Mouse (Mus musculus) midbrain, embryonic 14.5 days (tissue): Measurements from ENCODE around the gene Nrxn1. TPM values are rescaled to one million over a fixed set of nuclear protein-coding genes. Genes with fewer than 3 reads are reported as not detected.

Experiments used
- ATAC-seq: fragments of 200-750 bp; cut with Nextera tagmentation; 2 replicates; pipeline ENCODE4 v1.8.0; 2017; ENCODE audit warnings: moderate number of reproducible peaks, moderate library complexity; ENCODE audit not compliant: low FRiP score, low TSS enrichment
- DNase-seq: peaks from one replicate; pipeline ENCODE4 v3.0.0-alpha.2; 2015
- H3K27ac ChIP-seq: fragments of 300-500 bp; sonication (generic); replicated peaks from 2 replicates; pipeline ENCODE4 v1.5.1; 2014; ENCODE audit warnings: mild to moderate bottlenecking, low read depth, low read length, moderate library complexity
- H3K27me3 ChIP-seq: fragments of 300-500 bp; sonication (generic); 2 replicates; pipeline ENCODE4 v1.6.1; 2014; ENCODE audit warnings: low read length, control low read depth, mixed read lengths; ENCODE audit not compliant: control insufficient read depth, insufficient read depth
- H3K36me3 ChIP-seq: fragments of 300-500 bp; sonication (generic); 2 replicates; pipeline ENCODE4 v1.6.1; 2014; ENCODE audit warnings: low read length, control low read depth; ENCODE audit not compliant: control insufficient read depth, insufficient read depth
- H3K4me1 ChIP-seq: fragments of 300-500 bp; sonication (generic); 2 replicates; pipeline ENCODE4 v1.6.1; 2014; ENCODE audit warnings: mild to moderate bottlenecking, antibody characterized with exemption, low read length, control low read depth; ENCODE audit not compliant: control insufficient read depth, insufficient read depth
- H3K4me2 ChIP-seq: fragments of 300-500 bp; sonication (generic); 2 replicates; pipeline ENCODE4 v1.6.1; 2014; ENCODE audit warnings: mild to moderate bottlenecking, low read length, moderate library complexity
- H3K4me3 ChIP-seq: fragments of 300-500 bp; sonication (generic); replicated peaks from 2 replicates; pipeline ENCODE4 v1.5.1; 2014; ENCODE audit warnings: low read depth, low read length
- H3K9ac ChIP-seq: fragments of 300-500 bp; sonication (generic); replicated peaks from 2 replicates; pipeline ENCODE4 v1.6.1; 2014; ENCODE audit warnings: mild to moderate bottlenecking, low read length, moderate library complexity
- H3K9me3 ChIP-seq: fragments of 300-500 bp; sonication (generic); 2 replicates; pipeline ENCODE4 v1.6.1; 2016; ENCODE audit warnings: low read length, control low read depth, mixed read lengths; ENCODE audit not compliant: control insufficient read depth
- WGBS: fragments of 180-500 bp; shearing (Covaris S2); extraction: QIAGEN DNeasy Blood & Tissue Kit; methylation state at CpG from one replicate; pipeline ENCODE4 v1.1.7; 2014; 5-methylcytosine and 5-hydroxymethylcytosine counted together
- polyA plus RNA-seq: library from polyadenylated mRNA; unstranded; fragments of >200 nt; fragmentation: Nextera tagmentation; extraction: Ambion mirVana; gene quantifications from 2 replicates; pipeline ENCODE4 v1.2.1, GENCODE M21; 2014

The Nrxn1 gene
- polyA plus RNA-seq, 1 experiment from 2014 or later = 171 TPM

DNA sequence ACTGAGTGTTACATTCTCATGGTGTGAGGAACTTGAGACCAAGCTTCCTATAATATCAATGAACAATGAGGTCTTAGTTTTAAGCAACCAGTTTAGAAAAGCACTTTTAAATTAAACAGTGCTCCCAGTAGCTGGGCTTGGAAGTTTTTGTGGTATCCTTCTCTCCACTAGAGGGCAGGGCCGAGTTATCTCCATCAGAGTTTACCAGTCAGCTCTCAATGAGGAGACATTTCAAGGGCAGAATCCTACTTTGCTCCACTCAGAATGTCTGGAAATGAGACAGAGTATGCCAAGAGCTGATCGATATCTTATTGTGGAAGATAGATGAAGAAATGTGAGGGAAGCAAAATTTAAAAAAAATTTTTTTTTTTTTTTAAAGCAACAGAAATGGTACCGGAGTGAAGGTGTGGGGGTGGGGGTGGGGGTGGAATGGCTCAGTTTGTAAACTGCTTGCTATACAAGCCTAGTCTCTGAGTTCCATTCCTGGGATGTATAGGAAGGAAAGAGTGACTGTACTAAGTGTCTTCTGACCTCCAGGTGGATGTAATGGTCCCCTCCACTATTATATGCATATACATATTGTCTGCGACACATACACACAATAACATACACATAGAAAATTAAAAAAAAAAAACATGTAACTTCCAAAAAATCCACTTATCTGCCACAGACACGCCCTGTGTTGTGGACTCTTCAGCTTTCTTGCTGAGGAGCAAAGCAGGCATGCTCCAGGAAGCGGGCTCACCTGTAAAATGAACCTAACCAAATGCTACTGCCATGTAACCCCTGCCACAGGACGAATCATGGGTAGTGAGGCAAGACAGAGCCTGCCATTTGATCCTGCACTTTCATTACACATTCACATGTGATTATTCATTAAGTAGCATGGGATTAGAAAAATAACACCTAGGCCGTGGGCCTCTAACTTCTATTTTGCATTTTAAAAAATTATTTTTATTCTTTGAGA, 283.4 kb downstream of the Nrxn1 start:
- ATAC-seq (peak; percentile 72), DNase-seq (peak; percentile 89)
- H3K4me1 ChIP-seq = no peaks in the 10 kb centered on the region
- H3K27me3 ChIP-seq = no peaks in the 10 kb centered on the region
- H3K27ac ChIP-seq = no peak overlapping the region
- no peak overlapping the region for H3K4me2 ChIP-seq
- H3K9me3 ChIP-seq = 0 out of 2 replicates have a peak, but pooled peaks cover 5% of the 10 kb centered on the region
- no peak overlapping the region for H3K4me3 ChIP-seq
- WGBS = 62% methylated on average over 8 of the region's 8 CpGs
- H3K36me3 ChIP-seq = no peaks in the 10 kb centered on the region
- no peak overlapping the region for H3K9ac ChIP-seq

DNA sequence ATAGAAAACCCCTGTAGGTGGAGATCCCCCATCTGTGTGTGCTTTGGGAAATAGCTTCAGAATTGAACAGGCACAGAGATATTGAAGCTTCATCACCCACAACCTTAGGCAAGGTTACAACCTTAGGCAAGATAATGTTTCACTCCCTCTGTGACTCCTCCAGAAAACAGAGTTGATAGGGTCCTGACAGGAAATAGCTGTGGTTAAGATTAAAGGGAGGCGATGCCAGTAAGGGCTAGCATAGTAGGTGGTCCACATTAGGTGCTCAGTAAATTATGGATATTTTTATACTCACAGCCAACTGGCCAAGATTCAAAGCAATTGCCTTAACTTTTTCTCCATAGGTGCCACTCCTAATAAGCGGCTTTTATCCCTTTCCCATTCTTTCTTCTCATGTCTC, 284.6 kb downstream of the Nrxn1 start:
- WGBS = 72% methylated on average over 2 of the region's 2 CpGs
- no peak overlapping the region for H3K4me3 ChIP-seq
- H3K36me3 ChIP-seq = no peaks in the 10 kb centered on the region
- DNase-seq = no peak
- H3K27me3 ChIP-seq = no peaks in the 10 kb centered on the region
- H3K4me2 ChIP-seq = no peak overlapping the region
- H3K27ac ChIP-seq = no peak overlapping the region
- no peaks in the 10 kb centered on the region for H3K4me1 ChIP-seq
- 0 out of 2 replicates have a peak, but pooled peaks cover 5% of the 10 kb centered on the region for H3K9me3 ChIP-seq
- H3K9ac ChIP-seq = no peak overlapping the region
- no peak for ATAC-seq

DNA sequence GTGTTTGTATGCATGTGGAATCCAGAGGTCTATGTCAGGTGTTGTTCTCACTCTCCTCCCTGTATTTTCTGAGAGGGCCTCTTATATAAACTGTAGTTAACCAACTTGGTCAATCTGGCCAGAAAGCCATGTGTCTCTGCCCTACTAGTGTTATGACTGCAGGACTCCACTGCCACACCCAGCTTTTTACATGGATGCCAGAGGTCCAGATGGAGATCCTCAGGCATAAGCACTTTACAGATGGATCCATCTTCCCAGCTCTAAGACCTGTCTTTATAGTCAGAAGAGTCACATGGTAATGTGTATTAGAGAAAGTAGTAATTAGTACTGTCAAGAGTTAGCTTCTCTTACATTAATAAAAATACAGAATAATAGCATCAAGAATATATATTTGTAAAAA, 285.7 kb downstream of the Nrxn1 start:
- Histone ChIP-seq H3K27me3 (no peaks in the 10 kb centered on the region), H3K9me3 (0 out of 2 replicates have a peak, but pooled peaks cover 5% of the 10 kb centered on the region), H3K4me2 (no peak overlapping the region), H3K36me3 (no peaks in the 10 kb centered on the region), H3K9ac (no peak overlapping the region), H3K4me3 (no peak overlapping the region), H3K27ac (no peak overlapping the region), H3K4me1 (no peaks in the 10 kb centered on the region)
- no peak for DNase-seq
- ATAC-seq = no peak

DNA sequence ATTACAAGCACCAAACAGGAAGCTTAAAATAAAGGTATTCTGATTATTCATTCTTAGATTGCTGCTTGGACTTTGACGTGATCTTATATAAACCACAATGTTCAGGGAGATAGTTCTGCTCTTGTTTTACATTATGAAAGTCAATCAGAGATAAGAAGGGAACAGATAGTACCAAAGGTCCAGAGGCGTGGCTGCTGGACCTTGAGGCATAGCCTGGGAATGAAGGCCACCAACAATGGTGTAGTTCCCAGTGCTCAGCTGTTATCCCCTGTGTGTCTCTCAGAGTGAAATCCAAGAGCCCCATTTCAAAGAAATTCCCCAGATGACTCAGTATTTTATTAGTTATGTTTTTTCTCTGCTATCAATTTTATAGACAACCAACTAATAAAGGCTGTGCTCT, 294.2 kb downstream of the Nrxn1 start:
- DNase-seq (no peak), ATAC-seq (no peak)
- Histone ChIP-seq H3K4me1 (no peaks in the 10 kb centered on the region), H3K36me3 (no peaks in the 10 kb centered on the region), H3K27me3 (no peaks in the 10 kb centered on the region), H3K27ac (no peak overlapping the region), H3K9me3 (no peaks in the 10 kb centered on the region), H3K9ac (no peak overlapping the region), H3K4me2 (no peak overlapping the region), H3K4me3 (no peak overlapping the region)
- 84% methylated on average over 2 of the region's 2 CpGs for WGBS

DNA sequence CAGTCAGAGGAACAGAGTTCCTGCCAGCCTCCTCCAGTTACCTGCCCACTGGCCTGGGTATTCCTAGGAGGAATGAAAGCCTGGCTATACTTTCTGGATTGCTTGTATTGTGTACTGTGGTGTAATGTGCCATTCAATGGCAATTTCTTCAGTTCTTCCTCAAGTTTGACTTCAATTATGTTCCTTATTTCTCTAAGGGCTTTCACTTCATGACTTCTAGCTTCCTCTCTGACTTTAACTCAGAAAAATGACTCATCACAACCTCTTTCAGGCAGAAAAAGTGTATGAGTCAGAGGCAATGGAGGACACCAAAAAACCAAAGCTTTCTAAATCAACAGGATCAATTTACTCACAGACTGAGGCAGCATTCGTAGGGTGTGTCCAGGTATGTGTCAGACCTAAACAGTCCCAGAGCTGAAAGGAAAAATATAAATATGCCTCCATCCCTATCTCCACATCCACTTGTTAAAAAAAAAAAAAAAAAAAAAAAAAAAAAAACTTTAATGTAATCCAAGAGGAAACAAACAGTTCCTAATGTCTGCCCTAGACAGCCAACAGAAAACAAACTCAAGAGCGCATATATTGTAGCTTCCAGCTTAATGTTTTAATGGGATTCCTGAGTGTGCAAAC, 295.1 kb downstream of the Nrxn1 start:
- no peaks in the 10 kb centered on the region for H3K27me3 ChIP-seq
- H3K36me3 ChIP-seq = no peaks in the 10 kb centered on the region
- no peak for DNase-seq
- no peak overlapping the region for H3K4me2 ChIP-seq
- H3K4me1 ChIP-seq = no peaks in the 10 kb centered on the region
- H3K9me3 ChIP-seq = no peaks in the 10 kb centered on the region
- ATAC-seq = no peak
- 96% methylated on average over 2 of the region's 2 CpGs for WGBS
- no peak overlapping the region for H3K9ac ChIP-seq
- no peak overlapping the region for H3K27ac ChIP-seq
- no peak overlapping the region for H3K4me3 ChIP-seq

DNA sequence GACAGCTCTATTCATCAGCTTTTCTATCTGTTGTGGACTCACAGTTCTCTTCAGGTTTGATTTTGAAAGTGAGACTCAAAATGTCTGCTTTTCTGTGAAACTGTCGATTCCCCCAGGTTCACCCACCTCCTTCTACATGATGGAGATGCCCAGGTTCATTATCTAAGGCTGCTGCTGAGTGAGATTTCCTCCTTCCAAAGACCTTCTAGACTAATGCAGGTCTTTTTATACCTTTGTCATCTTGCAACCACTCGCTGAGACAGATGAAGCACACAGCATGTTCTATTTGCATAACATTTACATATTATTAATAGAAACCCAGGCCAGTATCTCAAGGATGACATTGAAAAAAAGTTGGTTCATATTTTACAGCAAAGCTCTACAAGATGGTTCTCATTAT, 295.9 kb downstream of the Nrxn1 start:
- no peaks in the 10 kb centered on the region for H3K27me3 ChIP-seq
- DNase-seq (no peak), ATAC-seq (no peak)
- no peaks in the 10 kb centered on the region for H3K36me3 ChIP-seq
- no peak overlapping the region for H3K27ac ChIP-seq
- no peak overlapping the region for H3K4me2 ChIP-seq
- no peak overlapping the region for H3K9ac ChIP-seq
- WGBS = 45% methylated on average over 2 of the region's 2 CpGs
- no peaks in the 10 kb centered on the region for H3K4me1 ChIP-seq
- no peaks in the 10 kb centered on the region for H3K9me3 ChIP-seq
- no peak overlapping the region for H3K4me3 ChIP-seq

DNA sequence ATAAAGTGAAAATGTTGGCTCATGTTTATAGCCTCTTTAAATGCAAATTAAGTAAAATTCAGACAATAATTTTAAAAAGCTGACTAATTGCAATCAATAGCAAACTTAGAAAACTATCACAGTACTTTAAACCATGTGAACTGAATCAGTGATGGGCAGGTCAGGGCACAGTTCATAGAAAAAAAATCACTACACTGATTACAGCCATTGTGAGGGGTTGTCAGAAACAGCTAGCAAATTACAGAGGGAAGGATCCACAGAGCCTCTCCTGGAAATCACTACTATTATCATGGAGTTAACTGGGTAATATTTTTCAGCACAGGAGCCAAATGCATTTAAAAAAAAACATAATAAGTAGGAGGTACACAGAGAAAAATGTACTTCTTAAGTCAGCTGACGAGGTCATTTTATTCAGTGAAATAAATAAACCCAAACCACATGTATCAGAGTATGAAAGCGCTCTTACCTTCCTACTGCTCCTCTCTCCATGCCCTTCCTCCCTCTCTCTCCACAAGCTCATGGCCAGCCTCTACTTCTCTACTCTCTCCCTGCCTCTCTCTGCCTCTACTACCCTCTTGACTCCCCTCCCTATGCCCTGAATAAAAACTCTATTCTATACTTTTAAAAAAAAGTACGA, 304.3 kb downstream of the Nrxn1 start:
- Histone ChIP-seq H3K27ac (no peak overlapping the region), H3K4me1 (no peaks in the 10 kb centered on the region), H3K36me3 (no peaks in the 10 kb centered on the region), H3K9ac (no peak overlapping the region), H3K9me3 (no peaks in the 10 kb centered on the region), H3K4me2 (no peak overlapping the region), H3K4me3 (no peak overlapping the region), H3K27me3 (no peaks in the 10 kb centered on the region)
- WGBS = 85% methylated on average over 3 of the region's 3 CpGs
- no peak for DNase-seq
- ATAC-seq = no peak

DNA sequence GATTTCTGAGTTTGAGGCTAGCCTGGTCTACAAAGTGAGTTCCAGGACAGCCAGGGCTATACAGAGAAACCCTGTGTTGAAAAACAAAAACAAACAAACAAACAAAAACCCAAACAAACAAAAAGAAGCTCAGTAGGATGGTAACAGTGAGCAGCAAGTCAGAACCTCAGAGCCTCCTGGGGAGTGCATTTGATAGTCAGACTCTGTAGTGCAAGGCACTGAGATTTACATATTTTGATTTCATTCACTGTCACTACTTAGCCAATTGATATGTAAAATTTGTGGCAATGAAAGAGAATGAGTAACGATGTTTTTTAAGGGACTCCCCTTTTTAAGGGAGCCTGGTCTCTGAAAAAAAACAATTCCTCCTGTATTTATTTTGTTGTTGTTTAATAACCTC, 304.8 kb downstream of the Nrxn1 start:
- Histone ChIP-seq H3K27ac (no peak overlapping the region), H3K9ac (no peak overlapping the region), H3K4me1 (no peaks in the 10 kb centered on the region), H3K4me2 (no peak overlapping the region), H3K36me3 (no peaks in the 10 kb centered on the region), H3K4me3 (no peak overlapping the region), H3K27me3 (no peaks in the 10 kb centered on the region), H3K9me3 (no peaks in the 10 kb centered on the region)
- DNase-seq (no peak), ATAC-seq (no peak)
- WGBS = 13% methylated on average over 1 of the region's 1 CpGs
